Mouse (Mus musculus): ENCODE results near the gene Krt8.

- TF ChIP-seq CTCF (IDR thresholded peaks at IDR 0.05; ENCODE audit: borderline replicate concordance, insufficient read depth, low read length) = no peak
- TF ChIP-seq POLR2A (IDR thresholded peaks at IDR 0.05; ENCODE audit: low read depth, low read length) = no peak
Observed at GRCm38 (mm10) chr15:102004189-102004588, at the start of gene Krt8.

Data from embryonic fibroblast, embryonic 13.5 days (primary cell).